Mouse (Mus musculus) adipose tissue, adult 10 weeks (tissue): Measurements from ENCODE around the gene Zfp949. TPM values are rescaled to one million over a fixed set of nuclear protein-coding genes. Genes with fewer than 3 reads are reported as not detected.

ENCODE experiments used
- polyA plus RNA-seq: library from polyadenylated mRNA; stranded (reverse); fragments of 350-450 nt; fragmentation: Illumina TruSeq; extraction: RNeasy Lipid Tissue Mini Kit (QIAGEN cat#74804); gene quantifications from one replicate; pipeline ENCODE4 v1.2.3, GENCODE M21; 2014; ENCODE audit warnings: low read depth, low replicate concordance

Gene Zfp949
- 12.0 TPM for polyA plus RNA-seq

DNA sequence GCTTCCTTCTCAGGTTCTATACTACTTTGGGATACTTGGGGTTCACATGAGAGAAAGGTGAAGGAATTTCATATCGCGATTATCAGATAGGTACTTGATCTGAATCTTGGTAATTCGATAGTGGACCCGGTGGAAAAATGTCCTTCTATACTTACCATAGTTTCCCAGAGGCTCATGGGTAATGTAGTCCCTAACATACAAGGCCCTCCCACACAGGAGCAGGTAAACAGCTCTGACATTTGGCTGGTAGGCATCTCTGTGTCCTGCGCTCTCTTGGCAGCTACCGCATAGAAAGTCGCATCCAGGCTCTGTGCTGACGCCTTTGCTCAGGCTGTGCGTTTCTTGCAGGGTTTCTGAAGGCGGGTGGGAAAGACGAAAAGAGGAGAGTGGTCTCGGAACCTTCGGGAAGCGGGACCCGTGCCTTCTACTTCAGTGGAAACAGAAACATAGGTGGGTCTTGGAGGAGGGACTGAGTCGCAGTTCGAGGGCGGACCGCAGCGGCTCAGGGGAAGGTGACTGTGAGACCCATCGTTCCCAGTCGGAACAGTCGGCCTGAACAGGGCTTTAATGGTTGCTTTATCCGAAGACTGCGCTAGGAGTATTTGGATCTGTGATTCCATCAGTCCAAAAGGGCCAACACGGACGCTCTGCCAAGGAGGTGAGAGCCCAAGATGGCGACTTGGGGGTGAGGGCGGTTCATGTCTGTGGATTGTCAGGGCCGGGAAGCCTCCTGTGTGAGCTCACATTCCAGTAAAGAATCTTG, at the start of gene Zfp949:
Gene Zfp949, plus strand, starts transcription at position 170 of the 763 bp plus-strand sequence.

DNA sequence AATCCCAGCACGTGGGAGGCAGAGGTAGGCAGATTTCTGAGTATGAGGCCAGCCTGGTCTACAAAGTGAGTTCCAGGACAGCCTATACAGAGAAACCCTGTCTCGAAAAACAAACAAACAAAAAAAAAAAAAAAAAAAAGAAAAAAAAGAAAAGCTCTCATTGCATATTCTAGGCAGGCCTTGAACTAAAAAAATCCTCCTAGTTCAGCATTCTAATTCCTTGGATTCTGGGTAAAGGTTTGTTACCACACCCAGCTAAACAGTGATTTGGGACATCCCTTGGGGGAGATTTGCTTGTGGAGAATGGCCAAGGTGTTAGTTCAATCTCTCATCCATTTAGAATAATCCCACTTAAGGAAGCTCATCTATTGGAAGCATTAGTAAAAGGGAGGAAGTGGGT, 32.8 kb downstream of the Zfp949 start, which contains the start of gene Trim43a:
Gene Trim43a, plus strand, starts transcription at position 301 of the 400 bp plus-strand sequence.

Other genes with a start within 250 kb of the Zfp949 start
- gene Nt5e, start 220.8 kb upstream of the Zfp949 start, polyA plus RNA-seq: 30.5 TPM
- 31.5 TPM for gene Snx14, start 109.1 kb upstream of the Zfp949 start, polyA plus RNA-seq
- gene Gm20537, start 91.4 kb upstream of the Zfp949 start, polyA plus RNA-seq: 0.86 TPM
- gene Syncrip, start 65.4 kb upstream of the Zfp949 start, polyA plus RNA-seq: 67.4 TPM
- not detected for gene Trim43a, start 32.9 kb downstream of the Zfp949 start, polyA plus RNA-seq
- gene Mthfsl, start 172.3 kb downstream of the Zfp949 start, polyA plus RNA-seq: 35.5 TPM
- 13.7 TPM for gene Bcl2a1d, start 183.9 kb downstream of the Zfp949 start, polyA plus RNA-seq